9 mouse cellular contexts compared by ENCODE assay signal in the genomic region with DNA sequence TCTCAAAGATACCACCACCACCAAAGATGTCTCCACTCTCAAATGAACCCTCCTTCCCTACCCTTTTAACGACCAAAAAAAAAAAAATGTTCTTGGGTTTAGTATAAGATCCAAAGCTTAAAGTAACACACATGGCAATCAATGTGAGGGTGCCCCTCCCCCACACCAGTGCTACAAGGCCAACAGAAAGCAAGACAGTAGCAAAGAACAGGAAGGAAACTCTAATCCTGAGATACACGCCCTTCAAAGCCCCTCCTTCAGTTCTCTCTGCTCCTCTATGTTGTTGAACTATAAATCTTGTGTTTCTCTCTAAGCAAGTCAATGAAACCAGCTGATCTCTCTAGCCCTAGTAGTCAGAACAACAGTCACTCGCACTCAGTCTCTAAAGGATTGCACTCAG. TPM values are rescaled to one million over a fixed set of nuclear protein-coding genes. Genes with fewer than 3 reads are reported as not detected.
DNase-seq lines count a peak whose midpoint lies in the region; ATAC-seq and TF ChIP-seq lines count a peak whose summit lies in the region.
"Had no signal": no experiment of that assay in that cellular context is flagged by ENCODE, and none has a peak within 500 bp of the region (broad histone marks: within the 10 kb centered on the region; RNA-seq: fewer than 3 reads in every experiment).

No protein-coding gene starts in this region.

- H3K4me1 ChIP-seq in E14TG2a.4 (replicated peaks; ENCODE audit: low read depth, low read length) = peaks cover 86% of the 10 kb centered on the region

- ATAC-seq in hematopoietic stem cell, adult 5-6 weeks (replicated peaks in 1 of 2; ENCODE audit: insufficient read depth in 1 of 2, low FRiP score in 2 of 2, low TSS enrichment in 1 of 2, low read depth in 1 of 2, poor library complexity in 2 of 2, severe bottlenecking in 2 of 2) = peak; percentile 22 to 48; a peak in 1 of 4 replicates
- peak; percentile 84 for ATAC-seq in monocyte, adult 5-6 weeks (replicated peaks; ENCODE audit: insufficient number of reproducible peaks, low FRiP score, low TSS enrichment, poor library complexity, severe bottlenecking)
- no peak for ATAC-seq in erythroid progenitor cell, adult 5-6 weeks (replicated peaks; ENCODE audit: low FRiP score, poor library complexity, severe bottlenecking)

- H3K27me3 ChIP-seq in E14TG2a.4 (ENCODE audit: insufficient read depth, low read length) = no peaks in the 10 kb centered on the region
- H3K27me3 ChIP-seq: lung, embryonic 15.5 days had no signal

- H3K36me3 ChIP-seq in E14TG2a.4 (ENCODE audit: insufficient read depth, low read length) = peaks cover 31% of the 10 kb centered on the region
- H3K36me3 ChIP-seq: lung, embryonic 15.5 days had no signal

- no peak for TF ChIP-seq CTCF in E14TG2a.4 (conservative IDR thresholded peaks at IDR 0.05; ENCODE audit: low read length)

- peak; percentile 57 for DNase-seq in adrenal gland, postnatal 14 days
- DNase-seq in adrenal gland, adult 8-10 months = no peak
- no peak for DNase-seq in ovary, postnatal 36 days (ENCODE audit: low spot score)
- DNase-seq in cerebellum, adult 9-11 months = no peak

- 0 out of 2 replicates have a peak overlapping the region, but pooled peaks have one; percentile 8 for H3K4me3 ChIP-seq in E14TG2a.4 (replicated peaks; ENCODE audit: low read length)
- H3K4me3 ChIP-seq: lung, embryonic 15.5 days had no signal

- no peaks in the 10 kb centered on the region for H3K9me3 ChIP-seq in E14TG2a.4 (ENCODE audit: low read length)
- H3K9me3 ChIP-seq: lung, embryonic 15.5 days had no signal

RNA-seq across cellular contexts. Expression of a gene that starts 19.3 kb away (rescaled TPM):
- 77.8 and 97.1 TPM in 2 replicates for total RNA-seq in adrenal gland, postnatal 14 days (2021)
- 100 to 1,000 TPM in 3 of 4 experiments, 10 to 100 TPM in 1; 96.9 to 142 (median 114) TPM for total RNA-seq in adrenal gland, adult 8-10 months (2022)
- 57.4 and 73.4 TPM in 2 replicates for total RNA-seq in hematopoietic stem cell, adult 5-6 weeks (2017)
- total RNA-seq in monocyte, adult 5-6 weeks (2017) = 62.9 to 79.9 TPM (median 73.8 TPM) in 3 replicates
- total RNA-seq in erythroid progenitor cell, adult 5-6 weeks (2015; ENCODE audit: low replicate concordance) = 58.4 and 66.2 TPM in 2 replicates
- 21.9 and 25.2 TPM in 2 replicates for total RNA-seq in erythroid progenitor cell, adult 5-6 weeks (2017; ENCODE audit: low replicate concordance)
